Mouse (Mus musculus) forebrain, embryonic 12.5 days (tissue): ENCODE measurements at regions not wholly inside any gene's neighbourhood (a gene's known extent, or its start where the extent isn't known, plus 50 kb on each side); places are given as distances from the start of the nearest gene placed in this dataset.

Experiments used
- ATAC-seq: fragments of 200-750 bp; cut with Nextera tagmentation; 2 replicates; pipeline ENCODE4 v1.8.0; 2017; ENCODE audit warnings: moderate TSS enrichment; ENCODE audit not compliant: low FRiP score
- H3K27ac ChIP-seq: fragments of 300-500 bp; sonication (generic); 2 replicates; pipeline ENCODE4 v1.5.1; 2016; ENCODE audit warnings: mild to moderate bottlenecking
- H3K27me3 ChIP-seq: fragments of 300-500 bp; sonication (generic); 2 replicates; pipeline ENCODE4 v1.6.1; 2016; ENCODE audit warnings: mild to moderate bottlenecking
- H3K36me3 ChIP-seq: fragments of 300-500 bp; sonication (generic); replicated peaks from 2 replicates; pipeline ENCODE4 v1.6.1; 2016; ENCODE audit warnings: mild to moderate bottlenecking
- H3K4me1 ChIP-seq: fragments of 300-500 bp; sonication (generic); 2 replicates; pipeline ENCODE4 v1.6.1; 2016
- H3K4me2 ChIP-seq: fragments of 300-500 bp; sonication (generic); 2 replicates; pipeline ENCODE4 v1.6.1; 2016; ENCODE audit warnings: mild to moderate bottlenecking, moderate library complexity
- H3K4me3 ChIP-seq: fragments of 300-500 bp; sonication (generic); replicated peaks from 2 replicates; pipeline ENCODE4 v1.5.1; 2016; ENCODE audit warnings: mild to moderate bottlenecking
- H3K9ac ChIP-seq: fragments of 300-500 bp; sonication (generic); 2 replicates; pipeline ENCODE4 v1.6.1; 2016; ENCODE audit warnings: mild to moderate bottlenecking
- H3K9me3 ChIP-seq: fragments of 300-500 bp; sonication (generic); 2 replicates; pipeline ENCODE4 v1.6.1; 2016
- WGBS: fragments of 180-500 bp; shearing (Covaris S2); methylation state at CpG from one replicate; pipeline ENCODE4 v1.1.7; 2016; 5-methylcytosine and 5-hydroxymethylcytosine counted together

DNA sequence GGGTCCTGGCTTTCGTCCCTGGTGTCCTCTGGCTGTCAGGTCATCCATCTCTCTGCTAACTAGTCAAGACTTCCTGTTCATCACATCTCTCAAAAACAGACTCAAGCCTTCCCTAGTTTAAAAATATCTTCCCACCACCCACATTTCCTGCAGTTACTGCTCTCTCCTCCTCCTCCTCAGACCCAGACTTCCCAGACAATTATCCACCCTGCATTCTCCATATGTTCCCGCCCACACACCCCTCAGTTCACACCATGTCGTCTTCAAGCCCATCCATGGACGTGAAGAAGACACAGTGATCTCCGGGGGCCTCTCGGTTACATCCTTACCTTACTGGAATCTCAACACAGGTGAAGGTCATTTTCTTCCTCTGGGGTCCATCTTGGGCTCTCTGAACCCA is 444.4 kb downstream of the Pdcd6ip start:
- no peak overlapping the region for H3K4me3 ChIP-seq
- ATAC-seq = no peak
- H3K4me1 ChIP-seq = 0 out of 2 replicates have a peak, but pooled peaks cover 3% of the 10 kb centered on the region
- no peaks in the 10 kb centered on the region for H3K36me3 ChIP-seq
- no peak overlapping the region for H3K9ac ChIP-seq
- H3K27ac ChIP-seq = no peak overlapping the region
- no peaks in the 10 kb centered on the region for H3K9me3 ChIP-seq
- H3K27me3 ChIP-seq = no peaks in the 10 kb centered on the region
- WGBS = 92% methylated on average over 6 of the region's 6 CpGs
- no peak overlapping the region for H3K4me2 ChIP-seq

DNA sequence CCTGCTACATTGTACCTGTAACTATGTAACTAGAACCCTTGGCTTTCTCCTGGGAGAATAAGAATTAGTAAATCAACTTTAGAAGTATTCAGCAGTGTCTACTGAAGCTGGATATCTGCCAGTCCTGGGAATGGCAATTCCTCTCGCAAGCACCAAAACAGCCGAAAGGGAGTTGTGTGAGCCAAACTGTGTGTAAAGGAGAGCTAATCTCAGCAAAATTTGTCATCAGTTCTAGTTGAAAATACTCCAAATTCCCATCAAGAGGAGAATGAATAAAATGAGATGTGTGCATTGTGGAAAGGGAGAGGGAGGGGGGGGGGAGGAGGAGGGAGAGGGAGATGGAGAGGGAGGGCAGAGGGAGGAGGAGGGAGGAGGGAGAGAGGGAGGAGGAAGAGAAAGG is 447.8 kb downstream of the Pdcd6ip start:
- H3K4me3 ChIP-seq = no peak overlapping the region
- H3K4me2 ChIP-seq = no peak overlapping the region
- no peak overlapping the region for H3K27ac ChIP-seq
- WGBS = 88% methylated on average over 2 of the region's 2 CpGs
- no peaks in the 10 kb centered on the region for H3K4me1 ChIP-seq
- ATAC-seq = no peak
- no peaks in the 10 kb centered on the region for H3K36me3 ChIP-seq
- no peak overlapping the region for H3K9ac ChIP-seq
- no peaks in the 10 kb centered on the region for H3K27me3 ChIP-seq
- H3K9me3 ChIP-seq = no peaks in the 10 kb centered on the region

DNA sequence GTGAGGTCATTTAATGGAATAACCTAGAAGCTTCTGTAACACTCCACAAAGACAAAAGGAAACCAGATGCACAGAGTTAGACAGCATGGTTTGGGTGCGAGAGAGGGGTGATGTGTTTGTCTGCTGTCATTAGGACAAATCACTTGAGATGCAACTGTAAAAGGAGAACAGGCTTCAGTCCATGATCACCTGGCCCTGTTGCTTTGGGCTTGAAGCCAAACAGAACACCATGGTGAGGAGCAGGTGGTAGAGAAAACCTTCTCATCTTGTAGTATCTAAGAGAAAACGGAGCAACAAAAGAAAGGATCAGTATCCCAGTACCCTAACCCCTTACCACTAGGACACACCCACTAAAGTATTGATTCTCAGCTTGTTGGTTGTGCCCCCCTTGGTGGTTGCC is 449.5 kb downstream of the Pdcd6ip start:
- H3K4me1 ChIP-seq = no peaks in the 10 kb centered on the region
- H3K27me3 ChIP-seq = no peaks in the 10 kb centered on the region
- no peaks in the 10 kb centered on the region for H3K36me3 ChIP-seq
- no peak overlapping the region for H3K4me2 ChIP-seq
- H3K9ac ChIP-seq = no peak overlapping the region
- H3K4me3 ChIP-seq = no peak overlapping the region
- no peaks in the 10 kb centered on the region for H3K9me3 ChIP-seq
- H3K27ac ChIP-seq = no peak overlapping the region
- WGBS = 77% methylated on average over 2 of the region's 2 CpGs
- no peak for ATAC-seq

DNA sequence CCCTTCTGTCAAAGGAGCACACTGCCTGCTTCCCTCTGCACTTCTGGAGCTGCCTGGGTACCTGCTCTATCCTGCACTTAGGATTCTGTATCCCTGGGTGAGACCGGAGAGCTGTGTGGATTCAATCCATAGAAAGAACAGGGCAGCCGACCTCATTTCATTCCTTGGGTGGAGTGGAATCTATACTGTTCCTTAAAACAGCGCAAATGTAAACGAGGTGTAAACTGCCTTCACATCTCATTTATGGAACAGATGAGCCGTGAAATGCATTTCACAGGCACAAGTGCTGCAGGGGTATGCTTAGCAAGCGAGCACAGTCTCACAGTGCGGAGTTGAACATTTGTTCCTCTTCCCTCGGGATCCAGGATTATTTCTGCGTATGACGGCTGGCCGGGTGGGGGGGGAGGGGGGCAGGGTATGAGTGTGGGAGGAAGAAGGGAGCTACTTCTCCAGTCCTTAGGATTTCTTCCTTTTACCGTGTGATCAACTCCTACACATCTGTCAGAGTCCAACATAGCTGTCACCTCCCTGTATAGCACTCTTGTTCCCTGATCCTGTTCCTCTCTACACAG is 459.3 kb downstream of the Pdcd6ip start:
- peak; percentile 17; the same call in 1 of the 2 replicates for ATAC-seq
- Histone ChIP-seq H3K9ac (no peak overlapping the region), H3K4me3 (no peak overlapping the region), H3K27ac (peak overlapping the region; percentile 68), H3K4me1 (no peaks in the 10 kb centered on the region), H3K36me3 (no peaks in the 10 kb centered on the region), H3K27me3 (no peaks in the 10 kb centered on the region), H3K9me3 (no peaks in the 10 kb centered on the region), H3K4me2 (no peak overlapping the region)
- WGBS = 58% methylated on average over 12 of the region's 12 CpGs

DNA sequence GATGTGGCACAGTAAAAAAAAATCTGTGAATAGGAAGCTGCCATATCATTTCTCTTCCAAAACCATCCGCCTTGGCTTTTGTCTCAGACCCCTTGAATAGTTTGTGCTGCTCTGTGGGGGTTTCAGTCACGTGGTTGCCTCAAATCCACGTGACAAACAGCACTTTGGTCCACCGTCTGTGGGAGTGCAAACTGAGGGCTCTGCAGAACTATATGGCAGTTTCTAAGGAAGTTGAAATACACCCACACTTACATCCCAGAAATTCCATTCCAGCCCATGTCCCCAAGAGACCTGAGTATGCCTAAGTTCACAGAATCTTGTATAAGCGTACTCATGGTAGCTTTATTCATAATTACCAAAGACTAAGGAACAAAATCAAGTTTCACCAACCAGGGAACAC is 460.1 kb downstream of the Pdcd6ip start:
- 59% methylated on average over 5 of the region's 5 CpGs for WGBS
- ATAC-seq = no peak
- Histone ChIP-seq H3K4me3 (no peak overlapping the region), H3K27ac (no peak overlapping the region; the same call in 1 of the 2 replicates), H3K27me3 (no peaks in the 10 kb centered on the region), H3K9me3 (no peaks in the 10 kb centered on the region), H3K4me2 (no peak overlapping the region), H3K9ac (no peak overlapping the region), H3K36me3 (no peaks in the 10 kb centered on the region), H3K4me1 (no peaks in the 10 kb centered on the region)

DNA sequence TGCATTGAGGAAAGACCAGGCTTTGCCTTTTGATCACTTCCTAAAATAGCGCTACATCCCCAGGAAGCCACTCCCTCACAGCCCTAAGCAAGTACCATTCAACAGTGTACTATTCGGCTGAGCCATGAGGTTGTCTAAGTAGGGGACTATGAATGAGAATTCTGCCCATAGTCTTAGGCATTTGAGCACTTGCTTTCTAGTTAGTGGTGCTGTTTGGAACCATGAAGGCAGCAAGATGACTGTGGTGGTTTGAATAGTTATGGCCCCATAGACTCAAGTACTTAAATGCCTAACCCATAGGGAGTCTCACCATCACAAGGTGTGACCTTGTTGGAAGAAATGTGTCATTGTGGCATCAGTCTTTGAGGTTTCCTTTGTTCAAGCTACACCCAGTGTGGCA is 464.2 kb downstream of the Pdcd6ip start:
- WGBS = 86% methylated on average over 2 of the region's 2 CpGs
- ATAC-seq = no peak
- no peak overlapping the region for H3K4me3 ChIP-seq
- no peaks in the 10 kb centered on the region for H3K4me1 ChIP-seq
- H3K9ac ChIP-seq = no peak overlapping the region
- H3K27me3 ChIP-seq = no peaks in the 10 kb centered on the region
- no peak overlapping the region for H3K27ac ChIP-seq
- no peaks in the 10 kb centered on the region for H3K9me3 ChIP-seq
- no peaks in the 10 kb centered on the region for H3K36me3 ChIP-seq
- no peak overlapping the region for H3K4me2 ChIP-seq

DNA sequence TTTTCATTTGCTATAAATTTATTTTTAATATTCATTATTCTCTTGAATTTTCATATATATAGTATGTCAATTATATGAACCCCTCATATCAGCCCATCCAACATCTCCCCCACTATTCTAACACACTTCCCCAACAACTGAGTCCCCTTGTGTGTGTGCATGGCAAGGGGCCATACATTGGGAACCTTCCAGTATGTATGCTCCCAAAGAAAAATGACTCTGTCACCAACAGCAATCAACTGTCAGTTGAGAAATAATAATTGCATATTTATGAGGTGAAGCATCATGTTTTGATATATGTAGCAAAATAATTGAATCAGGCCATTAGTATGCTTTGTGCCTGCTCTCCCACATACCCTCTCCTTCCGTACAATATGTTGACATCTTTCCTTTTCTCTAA is 474.7 kb downstream of the Pdcd6ip start:
- ATAC-seq = no peak
- H3K27ac ChIP-seq = no peak overlapping the region
- H3K4me3 ChIP-seq = no peak overlapping the region
- no peaks in the 10 kb centered on the region for H3K36me3 ChIP-seq
- H3K9me3 ChIP-seq = no peaks in the 10 kb centered on the region
- H3K9ac ChIP-seq = no peak overlapping the region
- no peak overlapping the region for H3K4me2 ChIP-seq
- H3K27me3 ChIP-seq = no peaks in the 10 kb centered on the region
- no peaks in the 10 kb centered on the region for H3K4me1 ChIP-seq
- WGBS = 84% methylated on average over 1 of the region's 1 CpGs

DNA sequence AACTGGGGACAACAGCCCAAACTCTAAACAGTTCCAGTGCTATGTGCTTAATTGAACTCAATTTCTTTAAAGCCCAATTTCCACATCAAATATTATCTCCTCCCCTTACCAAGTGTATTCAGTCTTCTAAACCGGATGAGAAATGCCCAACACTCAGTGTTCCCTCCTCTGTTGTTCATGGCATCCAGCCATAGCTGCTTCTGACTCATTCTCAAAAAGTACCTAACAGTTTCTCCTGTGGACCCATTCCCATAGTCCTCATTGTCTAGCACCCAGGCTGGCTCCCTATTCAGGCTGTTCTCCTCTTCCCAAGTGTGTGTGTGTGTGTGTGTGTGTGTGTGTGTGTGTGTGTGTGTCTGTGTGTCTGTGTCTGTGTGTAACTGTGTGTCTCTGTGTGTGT is 478.7 kb downstream of the Pdcd6ip start:
- ATAC-seq = no peak
- Histone ChIP-seq H3K4me3 (no peak overlapping the region), H3K36me3 (no peaks in the 10 kb centered on the region), H3K27ac (no peak overlapping the region), H3K4me2 (no peak overlapping the region), H3K27me3 (no peaks in the 10 kb centered on the region), H3K9me3 (no peaks in the 10 kb centered on the region), H3K9ac (no peak overlapping the region), H3K4me1 (no peaks in the 10 kb centered on the region)
- WGBS = 83% methylated on average over 1 of the region's 1 CpGs

DNA sequence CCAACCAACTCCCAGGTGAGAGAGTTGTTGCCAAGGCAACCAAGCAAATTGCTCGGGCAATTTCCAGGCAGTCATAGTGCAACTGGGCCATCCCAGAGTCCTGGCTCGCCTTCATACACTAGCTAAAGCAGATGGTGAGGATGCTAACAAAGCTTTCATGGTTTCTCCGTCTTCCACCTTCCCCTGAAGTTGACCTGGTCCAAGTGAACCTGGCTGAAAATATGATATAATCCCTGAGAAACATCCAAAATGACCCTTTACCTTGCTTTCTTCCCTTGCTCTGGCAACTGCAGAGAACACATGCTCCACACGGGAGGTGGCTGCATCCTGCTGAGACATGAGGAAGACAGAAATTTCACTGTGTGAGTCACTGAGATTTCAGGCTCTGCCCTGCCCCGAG is 494.1 kb downstream of the Pdcd6ip start:
- ATAC-seq = no peak
- WGBS = 86% methylated on average over 5 of the region's 5 CpGs
- Histone ChIP-seq H3K9me3 (no peaks in the 10 kb centered on the region), H3K27ac (no peak overlapping the region), H3K27me3 (no peaks in the 10 kb centered on the region), H3K4me3 (no peak overlapping the region), H3K4me1 (no peaks in the 10 kb centered on the region), H3K36me3 (no peaks in the 10 kb centered on the region), H3K4me2 (no peak overlapping the region), H3K9ac (no peak overlapping the region)

DNA sequence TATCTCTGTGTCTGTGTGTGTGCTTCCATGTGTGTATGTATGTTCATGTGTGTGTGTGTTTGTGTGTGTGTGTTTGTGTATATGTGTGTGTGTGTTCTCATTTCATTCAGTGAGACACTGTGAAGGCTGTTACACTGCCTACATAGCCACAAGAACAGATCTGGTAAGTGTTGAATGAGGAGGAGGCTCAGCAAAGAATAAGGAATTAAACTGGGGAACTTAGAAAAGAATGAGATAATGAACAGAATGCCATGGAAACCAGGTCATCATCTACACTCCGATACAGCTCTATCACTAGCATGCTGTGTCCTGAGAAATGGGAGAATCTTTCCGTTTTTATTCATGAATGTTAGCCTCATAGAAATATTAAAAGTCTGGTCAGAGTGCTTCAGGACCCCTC is 495.7 kb downstream of the Pdcd6ip start:
- no peak overlapping the region for H3K9ac ChIP-seq
- no peaks in the 10 kb centered on the region for H3K9me3 ChIP-seq
- 78% methylated on average over 2 of the region's 2 CpGs for WGBS
- no peak overlapping the region for H3K4me2 ChIP-seq
- no peaks in the 10 kb centered on the region for H3K36me3 ChIP-seq
- no peak overlapping the region for H3K27ac ChIP-seq
- H3K27me3 ChIP-seq = no peaks in the 10 kb centered on the region
- ATAC-seq = no peak
- no peaks in the 10 kb centered on the region for H3K4me1 ChIP-seq
- H3K4me3 ChIP-seq = no peak overlapping the region

DNA sequence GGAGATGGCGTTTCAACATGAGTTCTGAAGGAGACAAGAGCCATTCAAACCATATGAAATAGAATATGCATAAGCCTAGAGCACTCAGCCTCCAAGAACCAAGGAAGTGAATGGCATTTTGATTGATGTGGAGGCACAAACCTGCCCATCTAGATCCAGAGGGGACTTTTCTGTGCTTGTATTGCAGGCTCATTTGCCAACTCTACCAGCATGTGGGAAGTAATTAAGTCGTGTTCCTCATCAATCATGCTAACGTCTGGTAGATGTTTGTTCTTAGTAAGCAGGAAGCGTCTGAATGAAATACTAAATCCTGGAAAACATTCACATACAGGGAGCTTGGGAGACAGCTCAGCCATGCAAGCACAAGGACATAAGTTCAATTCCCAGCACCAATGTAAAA is 499.9 kb downstream of the Pdcd6ip start:
- Histone ChIP-seq H3K27ac (no peak overlapping the region), H3K4me3 (no peak overlapping the region), H3K9ac (no peak overlapping the region), H3K36me3 (no peaks in the 10 kb centered on the region), H3K27me3 (no peaks in the 10 kb centered on the region), H3K9me3 (no peaks in the 10 kb centered on the region), H3K4me1 (no peaks in the 10 kb centered on the region), H3K4me2 (no peak overlapping the region)
- ATAC-seq = no peak
- WGBS = 68% methylated on average over 4 of the region's 4 CpGs

DNA sequence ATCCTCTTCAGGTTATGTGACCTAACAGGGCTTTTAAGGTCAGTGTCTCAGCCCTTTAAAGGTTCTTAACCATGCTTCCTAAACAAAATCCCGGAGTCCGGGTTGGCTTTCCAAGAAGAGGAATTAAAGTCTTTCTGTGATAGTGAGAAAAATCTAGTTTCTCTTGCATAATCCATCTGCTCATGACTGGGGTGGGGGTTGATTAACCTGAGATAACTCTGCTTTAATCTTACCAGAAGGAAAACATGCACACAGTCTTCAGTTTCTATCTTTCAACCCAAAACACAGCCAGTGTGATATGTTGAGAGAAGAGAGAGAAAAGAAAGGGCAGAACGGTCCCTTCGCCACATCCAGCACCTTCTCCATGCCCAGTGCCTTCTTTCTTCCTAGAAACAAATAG is 508.8 kb downstream of the Pdcd6ip start:
- WGBS = 86% methylated on average over 4 of the region's 4 CpGs
- H3K27ac ChIP-seq = no peak overlapping the region
- H3K9me3 ChIP-seq = no peaks in the 10 kb centered on the region
- no peak overlapping the region for H3K4me2 ChIP-seq
- H3K9ac ChIP-seq = no peak overlapping the region
- no peaks in the 10 kb centered on the region for H3K36me3 ChIP-seq
- H3K4me1 ChIP-seq = no peaks in the 10 kb centered on the region
- H3K4me3 ChIP-seq = no peak overlapping the region
- ATAC-seq = no peak
- no peaks in the 10 kb centered on the region for H3K27me3 ChIP-seq

DNA sequence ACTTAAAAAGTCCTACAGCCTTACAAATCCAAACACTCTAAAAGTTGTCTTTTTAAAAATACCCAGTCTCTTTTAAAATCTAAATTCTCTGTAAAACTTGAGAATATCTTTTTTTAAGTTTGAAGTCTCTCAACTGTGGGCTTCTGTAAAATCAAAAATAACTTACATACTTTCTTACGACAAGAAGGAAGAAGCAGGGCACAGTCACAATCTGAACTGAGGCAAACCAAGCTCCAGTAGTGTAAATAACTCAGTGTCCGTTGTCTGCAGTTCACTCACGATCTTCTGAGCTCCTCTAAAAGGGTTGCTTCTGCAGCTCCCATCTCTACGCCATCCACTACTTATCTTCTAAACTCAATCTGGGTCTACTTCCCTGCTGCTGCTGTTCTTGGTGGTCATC is 512.5 kb downstream of the Pdcd6ip start:
- 93% methylated on average over 4 of the region's 4 CpGs for WGBS
- no peaks in the 10 kb centered on the region for H3K9me3 ChIP-seq
- ATAC-seq = no peak
- H3K27ac ChIP-seq = no peak overlapping the region
- no peak overlapping the region for H3K9ac ChIP-seq
- no peak overlapping the region for H3K4me3 ChIP-seq
- no peaks in the 10 kb centered on the region for H3K27me3 ChIP-seq
- H3K36me3 ChIP-seq = no peaks in the 10 kb centered on the region
- H3K4me2 ChIP-seq = no peak overlapping the region
- no peaks in the 10 kb centered on the region for H3K4me1 ChIP-seq
